Mouse (Mus musculus) hindbrain, embryonic 10.5 days (tissue): ENCODE measurements around the gene Msl2. TPM values are rescaled to one million over a fixed set of nuclear protein-coding genes. Genes with fewer than 3 reads are reported as not detected.

Source experiments
- DNase-seq: peaks from one replicate; pipeline ENCODE4 v3.0.0-alpha.2; 2017; ENCODE audit warnings: low spot score
- H3K27ac ChIP-seq: fragments of 300-500 bp; sonication (generic); 2 replicates; pipeline ENCODE4 v1.5.1; 2016; ENCODE audit warnings: mild to moderate bottlenecking, moderate library complexity
- H3K27me3 ChIP-seq: fragments of 300-500 bp; sonication (generic); 2 replicates; pipeline ENCODE4 v1.6.1; 2016; ENCODE audit warnings: mild to moderate bottlenecking; ENCODE audit not compliant: poor library complexity, insufficient read depth, severe bottlenecking
- H3K36me3 ChIP-seq: fragments of 300-500 bp; sonication (generic); 2 replicates; pipeline ENCODE4 v1.6.1; 2016; ENCODE audit warnings: mild to moderate bottlenecking, moderate library complexity
- H3K4me1 ChIP-seq: fragments of 300-500 bp; sonication (generic); replicated peaks from 2 replicates; pipeline ENCODE4 v1.6.1; 2016; ENCODE audit warnings: mild to moderate bottlenecking
- H3K4me3 ChIP-seq: fragments of 300-500 bp; sonication (generic); 2 replicates; pipeline ENCODE4 v1.5.1; 2016; ENCODE audit warnings: mild to moderate bottlenecking, moderate library complexity
- H3K9me3 ChIP-seq: fragments of 300-500 bp; sonication (generic); 2 replicates; pipeline ENCODE4 v1.6.1; 2016; ENCODE audit warnings: mild to moderate bottlenecking, moderate library complexity
- WGBS: fragments of 180-500 bp; shearing (Covaris S2); methylation state at CpG from one replicate; pipeline ENCODE4 v1.1.7; 2016; 5-methylcytosine and 5-hydroxymethylcytosine counted together
- polyA plus RNA-seq: library from polyadenylated mRNA; unstranded; fragments of >200 nt; fragmentation: Nextera tagmentation; extraction: Ambion mirVana; gene quantifications from 2 replicates; pipeline ENCODE4 v1.2.1, GENCODE M21; 2016

Msl2 gene
- polyA plus RNA-seq, 1 experiment from 2014 or later = 3.7 TPM

DNA sequence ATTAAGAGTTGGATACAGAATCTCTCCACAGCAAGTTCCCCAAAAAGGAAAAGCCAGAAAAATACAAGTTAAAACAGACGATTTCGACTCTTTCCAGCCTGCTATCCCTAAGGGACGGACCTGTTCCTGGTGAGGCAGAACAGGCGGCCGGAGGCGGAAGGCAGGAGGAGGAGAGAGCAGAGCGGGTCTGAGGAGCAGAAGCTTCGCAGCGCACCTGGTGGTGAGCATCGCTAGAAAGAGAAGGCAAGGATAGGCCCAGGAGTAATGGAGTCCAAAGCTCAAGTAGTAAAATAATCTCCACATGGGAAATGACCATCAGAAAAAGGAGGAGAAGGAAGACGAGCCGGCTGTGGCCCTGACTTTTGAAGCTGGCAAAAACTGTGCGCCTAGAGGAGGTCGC, 20.6 kb upstream of the Msl2 start:
- Histone ChIP-seq H3K4me3 (no peak overlapping the region), H3K27me3 (no peaks in the 10 kb centered on the region), H3K4me1 (no peaks in the 10 kb centered on the region), H3K9me3 (no peaks in the 10 kb centered on the region), H3K27ac (no peak overlapping the region), H3K36me3 (no peaks in the 10 kb centered on the region)
- no peak for DNase-seq
- WGBS = 70% methylated on average over 14 of the region's 14 CpGs

DNA sequence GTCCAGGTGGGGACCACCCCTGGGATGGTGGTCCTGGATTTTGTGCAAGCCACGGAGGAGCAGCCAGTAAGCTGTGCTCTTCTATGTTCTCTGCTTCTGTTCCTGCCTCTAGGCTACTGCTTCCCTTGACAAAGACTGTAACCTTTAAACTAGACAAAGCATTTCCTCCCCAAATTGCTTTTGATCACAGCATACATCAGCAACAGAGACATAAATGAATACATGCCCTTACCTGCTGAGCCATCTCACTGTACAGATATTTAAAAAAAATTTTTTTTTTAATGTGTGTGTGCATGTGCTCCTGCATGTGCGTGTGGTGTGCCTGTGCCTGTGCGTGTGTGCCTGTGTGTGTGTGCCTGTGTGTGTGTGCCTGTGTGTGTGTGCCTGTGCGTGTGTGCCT, 16.7 kb upstream of the Msl2 start:
- no peak overlapping the region for H3K4me3 ChIP-seq
- H3K36me3 ChIP-seq = no peaks in the 10 kb centered on the region
- WGBS = 95% methylated on average over 4 of the region's 4 CpGs
- no peaks in the 10 kb centered on the region for H3K27me3 ChIP-seq
- H3K27ac ChIP-seq = no peak overlapping the region
- no peaks in the 10 kb centered on the region for H3K4me1 ChIP-seq
- H3K9me3 ChIP-seq = no peaks in the 10 kb centered on the region; the same call in 1 of the 2 replicates
- DNase-seq = no peak

DNA sequence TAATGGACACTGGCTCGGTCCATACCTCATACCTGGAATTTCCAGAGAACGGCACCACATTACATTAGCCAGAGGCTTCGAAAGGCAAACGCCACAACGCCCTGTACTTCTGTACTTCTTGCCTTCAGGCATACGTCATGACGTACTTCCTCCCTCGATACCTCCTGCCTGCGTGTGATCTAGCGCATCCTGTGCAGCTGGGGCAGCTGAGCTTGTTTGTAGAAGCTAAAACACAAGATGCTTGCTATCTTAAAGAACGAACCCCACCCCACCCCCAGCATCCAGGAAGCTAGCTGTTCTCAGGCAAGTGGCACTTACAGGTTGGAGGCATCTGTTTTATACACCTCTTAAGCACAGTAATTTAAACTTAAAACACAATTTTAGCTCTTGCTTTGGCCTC, 12.9 kb upstream of the Msl2 start:
- Histone ChIP-seq H3K36me3 (no peaks in the 10 kb centered on the region), H3K4me1 (no peaks in the 10 kb centered on the region), H3K27ac (no peak overlapping the region), H3K9me3 (no peaks in the 10 kb centered on the region; the same call in 1 of the 2 replicates), H3K27me3 (no peaks in the 10 kb centered on the region), H3K4me3 (no peak overlapping the region)
- DNase-seq = no peak
- whole genome bisulfite sequencing = 84% methylated on average over 11 of the region's 11 CpGs

- Histone ChIP-seq H3K36me3 (no peaks in the 10 kb centered on the region), H3K9me3 (no peaks in the 10 kb centered on the region; the same call in 1 of the 2 replicates), H3K27me3 (no peaks in the 10 kb centered on the region), H3K27ac (no peak overlapping the region), H3K4me1 (no peaks in the 10 kb centered on the region), H3K4me3 (no peak overlapping the region)
- DNase-seq = no peak
- WGBS = 75% methylated on average over 6 of the region's 6 CpGs
Measured at GRCm38 (mm10) chr9:101062253-101062780, 11.6 kb upstream of the Msl2 start.

DNA sequence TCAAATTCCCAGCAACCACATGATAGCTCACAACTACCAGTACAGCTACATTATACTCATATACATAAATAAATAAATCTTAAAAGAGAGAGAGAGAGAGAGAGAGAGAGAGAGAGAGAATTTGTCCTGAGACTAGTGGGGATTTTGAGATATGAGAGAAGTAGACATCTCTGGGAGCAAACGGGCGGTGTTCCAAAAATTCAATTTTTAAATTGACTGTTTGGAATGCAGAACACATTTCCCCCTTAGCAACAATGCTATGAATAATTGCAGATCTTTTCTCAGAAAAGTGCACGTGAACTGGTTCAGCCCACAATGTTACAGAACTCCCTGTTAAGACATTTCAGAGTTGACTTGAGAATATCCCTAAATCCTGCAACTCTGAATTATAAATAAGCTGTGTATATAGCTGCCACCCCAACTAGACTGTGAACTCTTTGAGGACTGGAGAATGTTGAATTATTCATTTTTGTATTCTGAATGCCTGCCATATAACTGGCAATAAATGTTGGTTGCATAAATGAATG, 8.8 kb upstream of the Msl2 start:
- Histone ChIP-seq H3K27ac (no peak overlapping the region), H3K9me3 (peaks cover 3% of the 10 kb centered on the region; the same call in 1 of the 2 replicates), H3K27me3 (no peaks in the 10 kb centered on the region), H3K4me1 (no peaks in the 10 kb centered on the region), H3K4me3 (no peak overlapping the region), H3K36me3 (no peaks in the 10 kb centered on the region)
- WGBS = 91% methylated on average over 3 of the region's 3 CpGs
- DNase-seq = no peak

- H3K4me3 ChIP-seq = no peak overlapping the region
- H3K4me1 ChIP-seq = peaks cover 9% of the 10 kb centered on the region; the same call in 1 of the 2 replicates
- no peak for DNase-seq
- H3K36me3 ChIP-seq = no peaks in the 10 kb centered on the region
- peaks cover 3% of the 10 kb centered on the region; the same call in 1 of the 2 replicates for H3K9me3 ChIP-seq
- H3K27ac ChIP-seq = no peak overlapping the region
- H3K27me3 ChIP-seq = no peaks in the 10 kb centered on the region
- WGBS = 92% methylated on average over 3 of the region's 3 CpGs
Measured at GRCm38 (mm10) chr9:101069781-101070180, 4.1 kb upstream of the Msl2 start.

- Histone ChIP-seq H3K9me3 (peaks cover 3% of the 10 kb centered on the region; the same call in 1 of the 2 replicates), H3K4me3 (peak overlapping the region; percentile 98), H3K36me3 (no peaks in the 10 kb centered on the region), H3K27me3 (no peaks in the 10 kb centered on the region), H3K4me1 (peaks cover 19% of the 10 kb centered on the region), H3K27ac (no peak overlapping the region)
- WGBS = 64% methylated on average over 5 of the region's 5 CpGs
- no peak for DNase-seq
Measured at GRCm38 (mm10) chr9:101072506-101072905, 1.4 kb upstream of the Msl2 start.

DNA sequence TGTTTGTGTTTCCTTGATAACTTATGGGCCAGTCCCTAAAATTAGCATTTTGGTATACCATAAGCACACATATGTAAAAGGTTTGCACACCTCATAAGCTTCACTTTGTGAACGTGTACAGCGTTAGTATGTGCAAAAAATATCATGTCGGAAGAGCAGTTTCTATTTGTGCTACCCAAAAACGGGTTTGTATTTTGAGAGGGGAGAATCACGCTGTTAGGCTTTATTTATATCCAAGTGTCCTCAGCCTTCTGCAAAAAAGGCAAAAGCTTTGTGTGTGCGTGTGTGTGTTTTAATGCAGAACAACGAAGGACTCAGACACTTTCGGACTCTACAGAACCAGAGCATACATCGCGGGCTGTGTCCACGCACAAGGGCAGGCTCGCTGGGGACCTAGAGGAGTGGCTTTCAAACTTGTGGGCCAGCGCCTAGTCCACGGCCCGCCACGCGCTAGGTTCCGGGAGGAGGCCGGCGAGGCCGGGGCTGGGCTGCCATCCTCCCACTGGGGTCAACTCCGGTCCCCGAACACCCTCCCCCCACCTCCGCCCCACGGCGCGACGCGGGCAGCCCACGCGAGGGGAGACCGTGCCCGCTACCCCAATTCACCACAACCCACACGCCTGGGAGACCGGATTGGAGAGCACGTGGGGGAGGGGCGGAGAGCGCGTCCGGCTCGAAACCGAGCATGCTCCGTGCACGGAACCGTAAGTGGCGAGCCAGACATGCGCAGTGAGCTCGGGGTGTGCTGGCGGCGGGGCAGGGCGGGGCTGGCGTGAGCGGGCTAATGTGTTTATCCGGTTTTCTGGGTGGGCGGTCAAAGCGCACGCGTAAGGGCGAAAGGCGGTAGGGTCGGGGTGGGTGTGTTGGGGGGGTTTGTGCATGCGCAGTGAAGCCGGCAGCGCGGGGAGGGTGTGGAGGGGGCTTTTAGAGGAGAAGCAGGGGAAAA, 587 bp upstream of the Msl2 start:
- DNase-seq = peak; percentile 99
- WGBS = 2% methylated on average over 62 of the region's 65 CpGs
- Histone ChIP-seq H3K9me3 (no peaks in the 10 kb centered on the region), H3K27me3 (no peaks in the 10 kb centered on the region), H3K4me1 (peaks cover 27% of the 10 kb centered on the region), H3K4me3 (peak overlapping the region; percentile 98), H3K36me3 (no peaks in the 10 kb centered on the region; the same call in 1 of the 2 replicates), H3K27ac (peak overlapping the region; percentile 99)

- Histone ChIP-seq H3K27me3 (no peaks in the 10 kb centered on the region), H3K27ac (peak overlapping the region; percentile 99), H3K4me3 (peak overlapping the region; percentile 98), H3K4me1 (peaks cover 38% of the 10 kb centered on the region), H3K9me3 (no peaks in the 10 kb centered on the region), H3K36me3 (no peaks in the 10 kb centered on the region; the same call in 1 of the 2 replicates)
- WGBS = under 1% methylated on average over 95 of the region's 100 CpGs
- peak; percentile 81 for DNase-seq
Measured at GRCm38 (mm10) chr9:101074332-101075021, 576 bp downstream of the Msl2 start.

DNA sequence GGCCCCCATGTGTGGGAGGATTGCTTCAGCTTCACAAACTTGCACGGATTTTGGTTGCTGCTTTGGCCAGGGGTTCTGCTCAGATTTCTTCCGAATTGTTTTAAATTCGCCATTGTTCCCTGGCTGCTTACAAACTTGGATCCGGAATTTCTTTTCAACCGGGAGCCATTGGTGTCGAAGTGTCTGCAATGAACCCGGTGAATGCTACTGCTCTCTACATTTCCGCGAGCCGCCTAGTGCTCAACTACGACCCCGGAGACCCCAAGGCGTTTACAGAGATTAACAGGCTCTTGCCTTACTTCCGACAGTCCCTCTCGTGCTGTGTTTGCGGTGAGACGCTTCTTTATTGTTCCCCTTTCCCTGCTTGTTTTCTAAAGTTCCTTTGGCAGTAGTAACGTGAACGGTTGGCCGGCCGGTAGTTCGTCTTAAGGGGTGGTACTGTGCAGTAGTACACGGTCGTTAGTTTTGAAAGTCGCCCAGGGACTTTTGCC, 1.2 kb downstream of the Msl2 start:
- peak overlapping the region; percentile 99 for H3K27ac ChIP-seq
- H3K36me3 ChIP-seq = no peaks in the 10 kb centered on the region; the same call in 1 of the 2 replicates
- H3K9me3 ChIP-seq = no peaks in the 10 kb centered on the region
- peak; percentile 44 for DNase-seq
- H3K4me3 ChIP-seq = peak overlapping the region; percentile 98
- WGBS = under 1% methylated on average over 25 of the region's 25 CpGs
- peaks cover 43% of the 10 kb centered on the region for H3K4me1 ChIP-seq
- no peaks in the 10 kb centered on the region for H3K27me3 ChIP-seq

GRCm38 (mm10) chr9:101075694-101076093, 1.8 kb downstream of the Msl2 start:
- under 1% methylated on average over 8 of the region's 8 CpGs for WGBS
- Histone ChIP-seq H3K27ac (peak overlapping the region; percentile 99), H3K36me3 (no peaks in the 10 kb centered on the region; the same call in 1 of the 2 replicates), H3K4me1 (peaks cover 44% of the 10 kb centered on the region), H3K9me3 (no peaks in the 10 kb centered on the region), H3K27me3 (no peaks in the 10 kb centered on the region), H3K4me3 (peak overlapping the region; percentile 98)
- DNase-seq = no peak

- Histone ChIP-seq H3K36me3 (no peaks in the 10 kb centered on the region; the same call in 1 of the 2 replicates), H3K27me3 (no peaks in the 10 kb centered on the region), H3K4me1 (peaks cover 44% of the 10 kb centered on the region), H3K9me3 (no peaks in the 10 kb centered on the region), H3K4me3 (peak overlapping the region; percentile 98), H3K27ac (peak overlapping the region; percentile 53; the same call in 1 of the 2 replicates)
- 2% methylated on average over 18 of the region's 18 CpGs for WGBS
- no peak for DNase-seq
Measured at GRCm38 (mm10) chr9:101076095-101076875, 2.4 kb downstream of the Msl2 start.
